24 mouse cellular contexts compared by ENCODE assay signal in the genomic region with DNA sequence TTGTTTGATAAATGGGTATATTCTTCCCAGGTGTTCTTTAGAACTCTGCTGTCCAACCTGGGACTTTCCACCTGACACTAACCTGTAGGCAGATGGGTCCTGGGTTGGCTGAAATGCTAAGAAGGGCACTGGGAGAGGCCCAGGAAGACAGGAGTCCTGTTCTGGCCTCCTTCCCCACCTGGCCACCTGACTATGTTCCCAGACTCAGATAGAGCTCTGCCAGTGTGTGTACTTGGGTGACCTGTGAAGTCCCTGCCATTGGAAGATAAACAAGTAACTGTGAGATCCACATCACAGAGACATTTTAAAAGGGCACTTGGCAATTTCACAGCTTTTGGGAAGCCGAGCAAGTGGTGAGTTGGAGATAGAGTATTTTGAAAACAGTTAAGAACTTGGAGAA.
"Had no signal": no experiment of that assay in that cellular context is flagged by ENCODE, and none has a peak within 500 bp of the region (broad histone marks: within the 10 kb centered on the region; RNA-seq: fewer than 3 reads in every experiment).

No protein-coding gene starts in this region.

- H3K27me3 ChIP-seq: forebrain, embryonic 15.5 days; heart, embryonic 12.5 days; hindbrain, embryonic 13.5 days; hindbrain, embryonic 15.5 days; kidney, embryonic 15.5 days; limb, embryonic 13.5 days; limb, embryonic 15.5 days; liver, embryonic 12.5 days had no signal

- H3K9ac ChIP-seq: forebrain, embryonic 15.5 days; forebrain, postnatal 0 days; heart, embryonic 12.5 days; hindbrain, embryonic 13.5 days; hindbrain, embryonic 15.5 days; kidney, embryonic 15.5 days; limb, embryonic 13.5 days; limb, embryonic 15.5 days; liver, embryonic 12.5 days; liver, embryonic 14.5 days had no signal

- H3K36me3 ChIP-seq: forebrain, embryonic 15.5 days; heart, embryonic 10.5 days; heart, embryonic 12.5 days; hindbrain, embryonic 15.5 days; kidney, embryonic 15.5 days; limb, embryonic 13.5 days; limb, embryonic 15.5 days; liver, embryonic 12.5 days had no signal

- ATAC-seq: forebrain, embryonic 15.5 days; forebrain, postnatal 0 days; liver, embryonic 12.5 days had no signal

- DNase-seq: forebrain, postnatal 0 days; gastrocnemius, postnatal 10 days; gastrocnemius, postnatal 36 days; heart, adult 18-20 months; heart, postnatal 10 days; kidney, adult 11 months; kidney, adult 2 months; kidney, adult 9 months; kidney, postnatal 14 days; kidney, postnatal 4 days had no signal

- H3K4me1 ChIP-seq: limb, embryonic 15.5 days had no signal

- H3K4me3 ChIP-seq: forebrain, embryonic 15.5 days; heart, embryonic 10.5 days; heart, embryonic 12.5 days; hindbrain, embryonic 13.5 days; hindbrain, embryonic 15.5 days; kidney, embryonic 15.5 days; layer of hippocampus, adult 2 months; left cerebral cortex, adult 2 months; limb, embryonic 13.5 days; limb, embryonic 15.5 days; liver, embryonic 12.5 days had no signal

- H3K27ac ChIP-seq: forebrain, embryonic 15.5 days; heart, embryonic 10.5 days; hindbrain, embryonic 13.5 days; hindbrain, embryonic 15.5 days; hindbrain, postnatal 0 days; kidney, embryonic 15.5 days; kidney, postnatal 0 days; layer of hippocampus, adult 2 months; left cerebral cortex, adult 2 months; limb, embryonic 13.5 days; limb, embryonic 15.5 days; liver, embryonic 12.5 days; liver, embryonic 14.5 days had no signal

- H3K9me3 ChIP-seq: forebrain, embryonic 15.5 days; heart, embryonic 10.5 days; heart, embryonic 12.5 days; hindbrain, embryonic 13.5 days; hindbrain, embryonic 15.5 days; kidney, embryonic 15.5 days; limb, embryonic 13.5 days; limb, embryonic 15.5 days; liver, embryonic 12.5 days had no signal

- H3K4me2 ChIP-seq: forebrain, embryonic 15.5 days; heart, embryonic 12.5 days; hindbrain, embryonic 13.5 days; hindbrain, embryonic 15.5 days; kidney, embryonic 15.5 days; limb, embryonic 13.5 days; limb, embryonic 15.5 days; liver, embryonic 12.5 days had no signal
